Mouse (Mus musculus) intestine, embryonic 15.5 days (tissue): ENCODE data around the gene Traf3ip3. TPM values are rescaled to one million over a fixed set of nuclear protein-coding genes. Genes with fewer than 3 reads are reported as not detected.

Experiments
- ATAC-seq: fragments of 200-750 bp; cut with Nextera tagmentation; 2 replicates; pipeline ENCODE4 v1.8.0; 2017; ENCODE audit warnings: moderate TSS enrichment, moderate library complexity
- H3K27ac ChIP-seq: fragments of 300-500 bp; sonication (generic); 2 replicates; pipeline ENCODE4 v1.5.1; 2015; ENCODE audit warnings: mild to moderate bottlenecking, inconsistent platforms
- H3K27me3 ChIP-seq: fragments of 300-500 bp; sonication (generic); replicated peaks from 2 replicates; pipeline ENCODE4 v1.6.1; 2015; ENCODE audit warnings: inconsistent platforms
- H3K36me3 ChIP-seq: fragments of 300-500 bp; sonication (generic); 2 replicates; pipeline ENCODE4 v1.6.1; 2015; ENCODE audit warnings: inconsistent platforms
- H3K4me1 ChIP-seq: fragments of 300-500 bp; sonication (generic); replicated peaks from 2 replicates; pipeline ENCODE4 v1.6.1; 2015; ENCODE audit warnings: inconsistent platforms
- H3K4me2 ChIP-seq: fragments of 300-500 bp; sonication (generic); replicated peaks from 2 replicates; pipeline ENCODE4 v1.6.1; 2015; ENCODE audit warnings: mild to moderate bottlenecking, inconsistent platforms
- H3K4me3 ChIP-seq: fragments of 300-500 bp; sonication (generic); replicated peaks from 2 replicates; pipeline ENCODE4 v1.5.1; 2015; ENCODE audit warnings: inconsistent platforms
- H3K9ac ChIP-seq: fragments of 300-500 bp; sonication (generic); 2 replicates; pipeline ENCODE4 v1.6.1; 2015; ENCODE audit warnings: inconsistent platforms
- H3K9me3 ChIP-seq: fragments of 300-500 bp; sonication (generic); 2 replicates; pipeline ENCODE4 v1.6.1; 2016; ENCODE audit warnings: inconsistent platforms
- WGBS: fragments of 180-500 bp; shearing (Covaris S2); methylation state at CpG from one replicate; pipeline ENCODE4 v1.1.7; 2015; 5-methylcytosine and 5-hydroxymethylcytosine counted together
- polyA plus RNA-seq: library from polyadenylated mRNA; unstranded; fragments of >200 nt; fragmentation: Nextera tagmentation; extraction: Ambion mirVana; gene quantifications from 2 replicates; pipeline ENCODE4 v1.2.1, GENCODE M21; 2015

Gene Traf3ip3
- polyA plus RNA-seq, 1 experiment from 2014 or later, result 3.8 TPM

- no peaks in the 10 kb centered on the region for H3K36me3 ChIP-seq
- no peak for ATAC-seq
- H3K9me3 ChIP-seq, result no peaks in the 10 kb centered on the region
- no peak overlapping the region for H3K4me3 ChIP-seq
- no peak overlapping the region for H3K9ac ChIP-seq
- H3K27me3 ChIP-seq, result peaks cover 15% of the 10 kb centered on the region
- WGBS, result 46% methylated on average over 7 of the region's 7 CpGs
- no peak overlapping the region for H3K27ac ChIP-seq
- no peak overlapping the region for H3K4me2 ChIP-seq
- peaks cover 9% of the 10 kb centered on the region for H3K4me1 ChIP-seq
These were observed 50.4 kb downstream of the Traf3ip3 start for GRCm38 (mm10) chr1:193151134-193151533.

GRCm38 (mm10) chr1:193149231-193149630, 52.3 kb downstream of the Traf3ip3 start:
- no peak overlapping the region for H3K9ac ChIP-seq
- no peak overlapping the region for H3K4me2 ChIP-seq
- no peak overlapping the region for H3K4me3 ChIP-seq
- ATAC-seq, result no peak
- no peaks in the 10 kb centered on the region for H3K9me3 ChIP-seq
- H3K27me3 ChIP-seq, result peaks cover 12% of the 10 kb centered on the region
- H3K36me3 ChIP-seq, result no peaks in the 10 kb centered on the region
- peaks cover 9% of the 10 kb centered on the region for H3K4me1 ChIP-seq
- WGBS, result 50% methylated on average over 3 of the region's 3 CpGs
- H3K27ac ChIP-seq, result no peak overlapping the region

GRCm38 (mm10) chr1:193146416-193146815, 55.1 kb downstream of the Traf3ip3 start:
- Histone ChIP-seq H3K36me3 (no peaks in the 10 kb centered on the region), H3K4me2 (no peak overlapping the region), H3K9me3 (no peaks in the 10 kb centered on the region), H3K4me3 (no peak overlapping the region), H3K27me3 (no peaks in the 10 kb centered on the region), H3K4me1 (no peaks in the 10 kb centered on the region; the same call in none of the 2 replicates), H3K9ac (no peak overlapping the region), H3K27ac (no peak overlapping the region)
- ATAC-seq, result no peak
- WGBS, result 85% methylated on average over 1 of the region's 1 CpGs

GRCm38 (mm10) chr1:193145101-193145500, 56.4 kb downstream of the Traf3ip3 start:
- H3K4me3 ChIP-seq, result no peak overlapping the region
- H3K27me3 ChIP-seq, result no peaks in the 10 kb centered on the region
- H3K4me2 ChIP-seq, result no peak overlapping the region
- H3K4me1 ChIP-seq, result no peaks in the 10 kb centered on the region; the same call in 1 of the 2 replicates
- 87% methylated on average over 4 of the region's 4 CpGs for WGBS
- ATAC-seq, result no peak
- no peaks in the 10 kb centered on the region for H3K36me3 ChIP-seq
- H3K9ac ChIP-seq, result no peak overlapping the region
- H3K9me3 ChIP-seq, result no peaks in the 10 kb centered on the region
- H3K27ac ChIP-seq, result no peak overlapping the region

GRCm38 (mm10) chr1:193144516-193144915, 57.0 kb downstream of the Traf3ip3 start:
- no peaks in the 10 kb centered on the region for H3K36me3 ChIP-seq
- 88% methylated on average over 6 of the region's 6 CpGs for WGBS
- H3K4me3 ChIP-seq, result no peak overlapping the region

GRCm38 (mm10) chr1:193142517-193143062, 58.9 kb downstream of the Traf3ip3 start:
- WGBS, result 80% methylated on average over 8 of the region's 8 CpGs
- ATAC-seq, result no peak

More at GRCm38 (mm10) chr1:193144516-193144915, 57.0 kb downstream of the Traf3ip3 start:
- Histone ChIP-seq H3K9me3 (no peaks in the 10 kb centered on the region), H3K9ac (no peak overlapping the region), H3K27me3 (no peaks in the 10 kb centered on the region), H3K27ac (no peak overlapping the region), H3K4me2 (no peak overlapping the region), H3K4me1 (no peaks in the 10 kb centered on the region; the same call in 1 of the 2 replicates)
- no peak for ATAC-seq

GRCm38 (mm10) chr1:193141118-193141517, 60.4 kb downstream of the Traf3ip3 start:
- H3K36me3 ChIP-seq, result no peaks in the 10 kb centered on the region
- no peaks in the 10 kb centered on the region for H3K9me3 ChIP-seq
- H3K4me1 ChIP-seq, result 0 out of 2 replicates have a peak, but pooled peaks cover 2% of the 10 kb centered on the region
- WGBS, result 67% methylated on average over 7 of the region's 7 CpGs
- no peak overlapping the region for H3K9ac ChIP-seq
- H3K4me3 ChIP-seq, result no peak overlapping the region
- no peak overlapping the region for H3K4me2 ChIP-seq
- no peak overlapping the region for H3K27ac ChIP-seq
- H3K27me3 ChIP-seq, result no peaks in the 10 kb centered on the region
- no peak for ATAC-seq

More at GRCm38 (mm10) chr1:193142517-193143062, 58.9 kb downstream of the Traf3ip3 start:
- Histone ChIP-seq H3K4me3 (no peak overlapping the region), H3K9me3 (no peaks in the 10 kb centered on the region), H3K9ac (no peak overlapping the region), H3K27me3 (no peaks in the 10 kb centered on the region), H3K36me3 (no peaks in the 10 kb centered on the region), H3K4me2 (no peak overlapping the region), H3K27ac (no peak overlapping the region), H3K4me1 (0 out of 2 replicates have a peak, but pooled peaks cover 2% of the 10 kb centered on the region)

GRCm38 (mm10) chr1:193138669-193139068, 62.8 kb downstream of the Traf3ip3 start:
- Histone ChIP-seq H3K4me2 (no peak overlapping the region), H3K9ac (no peak overlapping the region)
- ATAC-seq, result peak; percentile 85

GRCm38 (mm10) chr1:193138087-193138486, 63.4 kb downstream of the Traf3ip3 start:
- Histone ChIP-seq H3K27me3 (no peaks in the 10 kb centered on the region), H3K9ac (no peak overlapping the region), H3K4me2 (no peak overlapping the region), H3K4me1 (0 out of 2 replicates have a peak, but pooled peaks cover 2% of the 10 kb centered on the region), H3K36me3 (no peaks in the 10 kb centered on the region), H3K4me3 (no peak overlapping the region), H3K27ac (no peak overlapping the region), H3K9me3 (no peaks in the 10 kb centered on the region)
- WGBS, result 30% methylated on average over 7 of the region's 7 CpGs
- no peak for ATAC-seq

More at GRCm38 (mm10) chr1:193138669-193139068, 62.8 kb downstream of the Traf3ip3 start:
- Histone ChIP-seq H3K4me1 (0 out of 2 replicates have a peak, but pooled peaks cover 2% of the 10 kb centered on the region), H3K9me3 (no peaks in the 10 kb centered on the region), H3K27me3 (no peaks in the 10 kb centered on the region), H3K36me3 (no peaks in the 10 kb centered on the region), H3K4me3 (no peak overlapping the region), H3K27ac (no peak overlapping the region)
- WGBS, result 33% methylated on average over 3 of the region's 3 CpGs

GRCm38 (mm10) chr1:193133726-193134125, 67.8 kb downstream of the Traf3ip3 start:
- Histone ChIP-seq H3K9ac (no peak overlapping the region), H3K27ac (no peak overlapping the region), H3K4me1 (peaks cover 10% of the 10 kb centered on the region; the same call in 1 of the 2 replicates), H3K4me2 (no peak overlapping the region), H3K27me3 (no peaks in the 10 kb centered on the region), H3K36me3 (no peaks in the 10 kb centered on the region), H3K9me3 (no peaks in the 10 kb centered on the region), H3K4me3 (no peak overlapping the region)
- WGBS, result 91% methylated on average over 1 of the region's 1 CpGs
- no peak for ATAC-seq

GRCm38 (mm10) chr1:193132385-193132784, 69.1 kb downstream of the Traf3ip3 start:
- Histone ChIP-seq H3K27ac (no peak overlapping the region), H3K9me3 (no peaks in the 10 kb centered on the region), H3K27me3 (no peaks in the 10 kb centered on the region), H3K36me3 (no peaks in the 10 kb centered on the region), H3K4me1 (peaks cover 8% of the 10 kb centered on the region; the same call in 1 of the 2 replicates), H3K4me3 (no peak overlapping the region), H3K9ac (no peak overlapping the region), H3K4me2 (no peak overlapping the region)
- ATAC-seq, result no peak

GRCm38 (mm10) chr1:193131311-193131948, 70.1 kb downstream of the Traf3ip3 start:
- H3K9me3 ChIP-seq, result no peaks in the 10 kb centered on the region
- ATAC-seq, result peak; percentile 87
- H3K9ac ChIP-seq, result no peak overlapping the region

More at GRCm38 (mm10) chr1:193131311-193131948, 70.1 kb downstream of the Traf3ip3 start:
- H3K4me3 ChIP-seq, result no peak overlapping the region
- 30% methylated on average over 6 of the region's 6 CpGs for WGBS
- peaks cover 8% of the 10 kb centered on the region; the same call in 1 of the 2 replicates for H3K4me1 ChIP-seq
- H3K4me2 ChIP-seq, result peak overlapping the region; percentile 24; the same call in 1 of the 2 replicates
- peak overlapping the region; percentile 75 for H3K27ac ChIP-seq
- 0 out of 2 replicates have a peak, but pooled peaks cover 4% of the 10 kb centered on the region for H3K36me3 ChIP-seq
- no peaks in the 10 kb centered on the region for H3K27me3 ChIP-seq
